Mouse (Mus musculus) gonadal fat pad, adult 2 months (tissue): ENCODE measurements at regions not wholly inside any gene's neighbourhood (a gene's known extent, or its start where the extent isn't known, plus 50 kb on each side); places are given as distances from the start of the nearest gene placed in this dataset.

ENCODE experiments used
- DNase-seq: peaks from one replicate; pipeline ENCODE4 v3.0.0-alpha.2; 2012; ENCODE audit warnings: low read depth

DNA sequence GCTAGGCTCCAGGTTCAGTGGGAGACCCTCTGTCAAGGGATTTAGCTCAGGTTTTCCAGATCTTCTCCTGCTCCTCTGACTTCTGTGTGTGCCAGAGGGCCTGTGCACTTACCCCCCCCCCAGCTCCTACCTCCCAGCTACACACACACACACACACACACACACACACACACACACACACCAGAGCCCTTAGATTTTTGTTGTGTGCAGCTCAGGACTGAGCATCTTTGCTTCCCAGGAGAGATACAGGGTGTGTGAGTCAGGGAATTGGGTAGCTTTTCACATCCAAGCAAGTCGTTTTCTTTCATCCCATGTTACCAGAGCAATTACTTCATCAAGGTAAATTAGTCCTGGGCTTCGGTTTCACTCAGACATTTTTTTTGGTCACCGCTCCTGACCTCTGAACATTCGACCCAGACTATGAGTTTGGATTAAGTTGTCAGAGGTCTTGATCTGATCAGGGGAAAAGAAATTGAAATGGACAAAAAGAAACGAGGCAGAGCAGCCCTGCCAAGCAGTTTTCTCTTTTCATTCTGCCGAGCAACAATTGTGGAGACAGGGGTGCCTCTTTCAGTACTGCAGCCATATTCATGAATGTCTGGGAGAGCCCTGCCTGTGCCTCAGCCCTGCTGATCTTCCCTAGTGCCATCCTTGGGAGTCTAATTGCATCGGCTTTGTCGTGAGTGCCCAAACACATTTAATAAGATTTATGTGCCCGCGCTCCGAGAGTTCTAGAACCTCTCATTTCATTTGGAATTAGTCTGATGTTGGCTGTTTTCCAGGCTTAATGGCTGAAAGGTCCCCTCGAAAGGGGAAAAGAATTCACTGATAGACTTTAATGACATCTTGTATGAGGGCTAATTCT lies 241.3 kb downstream of the 1500009L16Rik start:
- DNase-seq, result no peak

- DNase-seq, result no peak
Observed at GRCm38 (mm10) chr10:83964838-83965237, 242.2 kb downstream of the 1500009L16Rik start.

- DNase-seq, result no peak
Observed at GRCm38 (mm10) chr10:83970501-83970900, 247.8 kb downstream of the 1500009L16Rik start.

GRCm38 (mm10) chr10:83974548-83974947 lies 251.9 kb downstream of the 1500009L16Rik start:
- DNase-seq, result no peak

- no peak for DNase-seq
Observed at GRCm38 (mm10) chr10:83976548-83976947, 253.9 kb downstream of the 1500009L16Rik start.

- DNase-seq, result no peak
Observed at GRCm38 (mm10) chr10:83979930-83980329, 257.3 kb downstream of the 1500009L16Rik start.

DNA sequence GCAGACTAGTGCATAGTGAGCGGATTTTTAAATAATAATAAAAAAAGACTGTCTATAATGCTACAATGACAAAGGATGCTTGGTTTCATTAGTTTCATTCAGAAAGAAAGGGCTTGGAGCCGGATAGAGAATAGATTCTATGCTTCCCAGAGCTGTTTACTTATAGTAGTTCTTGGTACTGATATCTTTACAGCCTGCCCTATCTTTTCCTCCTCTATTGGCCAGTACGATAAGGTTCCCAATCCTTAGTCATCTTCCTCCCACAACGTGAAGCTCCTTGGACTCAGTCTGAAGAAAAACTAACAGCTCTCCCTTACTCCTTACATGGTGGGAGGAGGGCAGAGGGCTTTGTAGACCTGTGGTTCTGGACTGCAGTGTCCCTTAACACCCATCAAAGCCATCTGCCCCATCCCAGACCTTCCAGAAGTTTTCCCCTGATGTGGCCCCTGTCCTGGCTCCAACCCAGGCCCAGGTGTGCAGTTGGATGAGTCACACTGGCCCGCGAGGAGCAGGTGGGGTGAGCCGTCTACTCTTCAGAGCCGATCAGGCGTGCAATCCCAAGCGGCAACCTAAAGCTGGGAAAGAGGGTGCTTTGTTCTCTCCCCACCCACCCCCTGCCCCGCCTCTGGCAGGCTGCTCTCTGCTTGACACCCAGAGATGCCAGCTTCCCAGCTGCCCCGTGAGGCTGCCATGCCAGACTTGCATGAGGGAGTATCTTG lies 262.2 kb downstream of the 1500009L16Rik start:
- DNase-seq, result peak; percentile 14

- no peak for DNase-seq
Observed at GRCm38 (mm10) chr10:83992577-83993305, 270.1 kb downstream of the 1500009L16Rik start.

- DNase-seq, result no peak
Observed at GRCm38 (mm10) chr10:83995026-83995600, 272.4 kb downstream of the 1500009L16Rik start.

DNA sequence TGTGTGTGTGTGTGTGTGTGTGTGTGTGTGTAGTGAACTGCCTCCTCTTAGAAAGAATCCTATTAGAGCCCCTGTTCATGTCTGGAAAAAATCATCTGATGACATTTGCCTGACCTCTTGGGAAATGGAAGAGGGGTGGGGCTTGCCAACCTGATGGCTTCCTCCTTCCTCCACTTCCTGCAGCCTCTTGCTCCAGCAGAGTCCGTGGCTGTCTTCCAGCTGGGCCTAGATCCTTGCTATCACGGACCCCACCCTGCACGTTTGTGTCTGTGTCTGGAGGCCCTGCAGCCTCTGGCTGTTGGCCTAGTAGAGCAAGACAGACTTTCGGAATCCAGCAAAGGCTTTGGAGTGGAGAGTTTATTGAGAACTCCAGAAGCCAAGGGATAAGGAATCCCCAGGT lies 273.2 kb downstream of the 1500009L16Rik start:
- DNase-seq, result no peak

DNA sequence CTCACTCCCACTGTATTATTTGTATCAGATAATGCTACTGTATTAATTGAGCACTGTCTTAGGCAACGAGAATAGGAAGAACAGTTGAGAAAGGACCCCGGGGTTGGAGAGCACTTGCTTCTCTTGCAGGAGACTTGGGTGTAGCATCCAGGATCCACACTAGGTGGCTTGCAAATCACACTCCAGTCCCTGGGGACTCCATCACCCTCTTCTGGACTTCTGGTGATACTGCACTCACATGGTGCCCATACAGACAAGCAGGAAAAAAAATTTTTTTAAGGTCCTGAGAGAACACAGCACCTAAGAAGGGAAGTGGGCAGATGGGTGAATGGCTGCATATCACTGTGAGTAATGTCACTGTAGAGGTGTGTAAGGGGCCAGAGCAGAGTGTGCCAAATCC lies 273.8 kb downstream of the 1500009L16Rik start:
- no peak for DNase-seq

- no peak for DNase-seq
Observed at GRCm38 (mm10) chr10:84000436-84001208, 278.0 kb downstream of the 1500009L16Rik start.

GRCm38 (mm10) chr10:84002744-84003143 lies 280.1 kb downstream of the 1500009L16Rik start:
- DNase-seq, result no peak

- DNase-seq, result no peak
Observed at GRCm38 (mm10) chr10:84003601-84004149, 281.0 kb downstream of the 1500009L16Rik start.

DNA sequence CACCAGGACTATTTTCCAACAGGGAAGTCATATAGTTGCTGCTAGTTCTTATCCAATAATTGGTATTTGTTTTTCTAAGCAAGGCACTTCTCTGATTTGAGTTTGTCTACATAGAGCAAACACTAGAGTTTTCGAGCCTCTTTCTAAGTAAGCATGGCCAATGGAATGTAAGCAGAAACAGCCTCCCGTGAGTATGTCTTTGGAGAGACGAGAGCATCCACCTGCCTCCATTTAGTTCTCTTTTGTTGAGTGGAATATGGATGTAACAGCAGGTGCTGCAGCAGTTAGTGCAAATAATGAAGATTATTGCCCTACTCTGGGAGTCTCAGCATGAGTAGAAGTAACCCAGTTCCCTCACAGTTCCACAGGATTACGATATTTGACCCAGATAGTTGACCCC lies 286.3 kb downstream of the 1500009L16Rik start:
- DNase-seq, result no peak

- DNase-seq, result no peak
Observed at GRCm38 (mm10) chr10:84019381-84019780, 296.7 kb downstream of the 1500009L16Rik start.

DNA sequence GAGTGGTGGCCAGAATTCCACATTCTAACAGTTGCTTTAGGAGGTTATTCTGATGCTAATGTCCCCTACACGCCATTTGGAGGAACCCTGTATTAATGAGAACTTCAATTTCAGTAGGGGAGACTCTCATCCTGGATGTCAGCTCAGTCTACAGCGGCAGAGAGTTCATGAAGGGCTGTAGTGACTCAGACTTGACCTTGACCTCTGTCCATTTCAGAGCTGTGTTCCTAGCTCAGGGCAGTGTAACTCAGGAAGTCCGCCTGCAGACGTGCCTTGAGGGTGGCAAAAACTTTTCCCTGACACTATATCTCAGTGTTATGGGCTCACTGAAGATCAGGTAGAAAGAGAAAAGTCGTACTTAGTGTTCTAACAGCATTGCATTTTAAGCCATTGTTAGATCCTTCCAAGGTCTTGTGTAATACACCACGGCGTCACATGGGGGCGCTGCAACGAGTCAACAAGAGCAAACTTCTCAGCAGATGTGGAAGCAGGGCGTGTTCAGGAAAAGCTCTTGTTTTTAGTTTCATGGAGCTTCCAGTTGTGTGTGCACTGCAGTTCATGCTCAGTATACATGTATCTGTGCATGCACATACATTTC lies 297.5 kb downstream of the 1500009L16Rik start:
- no peak for DNase-seq

GRCm38 (mm10) chr10:84021167-84022120 lies 298.8 kb downstream of the 1500009L16Rik start:
- DNase-seq, result no peak

DNA sequence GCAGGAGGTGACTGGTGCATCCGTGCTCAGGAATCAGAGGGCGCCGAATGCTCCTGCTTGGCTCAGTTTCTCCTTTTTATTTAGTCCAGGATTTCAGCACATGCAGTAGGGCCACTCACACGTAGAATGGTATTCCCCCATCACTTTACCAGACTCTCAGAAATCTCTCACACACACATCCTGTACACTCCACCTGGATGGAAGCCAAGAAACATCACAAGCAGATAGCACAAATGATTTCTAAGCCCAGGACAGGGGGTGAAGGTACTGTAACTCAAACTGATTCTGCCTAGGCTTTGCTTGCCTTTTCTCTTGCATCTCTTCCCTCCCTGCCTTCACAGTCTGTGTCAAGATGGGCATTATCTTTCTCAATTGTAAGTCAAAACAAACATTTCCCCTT lies 301.6 kb downstream of the 1500009L16Rik start:
- DNase-seq, result no peak
